Mouse (Mus musculus) embryonic facial prominence, embryonic 11.5 days (tissue): ENCODE results near the gene Tle2. TPM values are rescaled to one million over a fixed set of nuclear protein-coding genes. Genes with fewer than 3 reads are reported as not detected.

ENCODE experiments used
- ATAC-seq: fragments of 200-750 bp; cut with Nextera tagmentation; replicated peaks from 2 replicates; pipeline ENCODE4 v1.8.0; 2017; ENCODE audit warnings: low read depth; ENCODE audit not compliant: insufficient number of reproducible peaks, low FRiP score, low TSS enrichment
- DNase-seq: peaks from one replicate; pipeline ENCODE4 v3.0.0-alpha.2; 2015; ENCODE audit warnings: low spot score
- H3K27ac ChIP-seq: fragments of 300-500 bp; sonication (generic); replicated peaks from 2 replicates; pipeline ENCODE4 v1.5.1; 2014; ENCODE audit warnings: mild to moderate bottlenecking, low read depth, low read length, control low read depth
- H3K27me3 ChIP-seq: fragments of 300-500 bp; sonication (generic); 2 replicates; pipeline ENCODE4 v1.6.1; 2014; ENCODE audit warnings: mild to moderate bottlenecking, low read length, moderate library complexity, mixed read lengths; ENCODE audit not compliant: control insufficient read depth, insufficient read depth
- H3K36me3 ChIP-seq: fragments of 300-500 bp; sonication (generic); replicated peaks from 2 replicates; pipeline ENCODE4 v1.6.1; 2014; ENCODE audit warnings: low read depth, mild to moderate bottlenecking, low read length, moderate library complexity, mixed read lengths; ENCODE audit not compliant: control insufficient read depth, insufficient read depth
- H3K4me1 ChIP-seq: fragments of 300-500 bp; sonication (generic); 2 replicates; pipeline ENCODE4 v1.6.1; 2014; ENCODE audit warnings: low read length, mixed read lengths; ENCODE audit not compliant: control insufficient read depth, insufficient read depth
- H3K4me2 ChIP-seq: fragments of 300-500 bp; sonication (generic); 2 replicates; pipeline ENCODE4 v1.6.1; 2014; ENCODE audit warnings: low read depth, mild to moderate bottlenecking, control low read depth, low read length, moderate library complexity
- H3K4me3 ChIP-seq: fragments of 300-500 bp; sonication (generic); 2 replicates; pipeline ENCODE4 v1.5.1; 2014; ENCODE audit warnings: low read depth, low read length, control low read depth
- H3K9ac ChIP-seq: fragments of 300-500 bp; sonication (generic); replicated peaks from 2 replicates; pipeline ENCODE4 v1.6.1; 2014; ENCODE audit warnings: mild to moderate bottlenecking, control low read depth, low read length
- H3K9me3 ChIP-seq: fragments of 300-500 bp; sonication (generic); replicated peaks from 2 replicates; pipeline ENCODE4 v1.6.1; 2016; ENCODE audit warnings: mild to moderate bottlenecking, low read length, inconsistent platforms, mixed read lengths; ENCODE audit not compliant: control insufficient read depth
- WGBS: fragments of 180-500 bp; shearing (Covaris S2); extraction: QIAGEN DNeasy Blood & Tissue Kit; methylation state at CpG from one replicate; pipeline ENCODE4 v1.1.7; 2014; 5-methylcytosine and 5-hydroxymethylcytosine counted together
- polyA plus RNA-seq: library from polyadenylated mRNA; unstranded; fragments of >200 nt; fragmentation: Nextera tagmentation; extraction: Ambion mirVana; gene quantifications from 2 replicates; pipeline ENCODE4 v1.2.1, GENCODE M21; 2014

The Tle2 gene
- polyA plus RNA-seq, 1 experiment from 2014 or later, result 14.1 TPM

DNA sequence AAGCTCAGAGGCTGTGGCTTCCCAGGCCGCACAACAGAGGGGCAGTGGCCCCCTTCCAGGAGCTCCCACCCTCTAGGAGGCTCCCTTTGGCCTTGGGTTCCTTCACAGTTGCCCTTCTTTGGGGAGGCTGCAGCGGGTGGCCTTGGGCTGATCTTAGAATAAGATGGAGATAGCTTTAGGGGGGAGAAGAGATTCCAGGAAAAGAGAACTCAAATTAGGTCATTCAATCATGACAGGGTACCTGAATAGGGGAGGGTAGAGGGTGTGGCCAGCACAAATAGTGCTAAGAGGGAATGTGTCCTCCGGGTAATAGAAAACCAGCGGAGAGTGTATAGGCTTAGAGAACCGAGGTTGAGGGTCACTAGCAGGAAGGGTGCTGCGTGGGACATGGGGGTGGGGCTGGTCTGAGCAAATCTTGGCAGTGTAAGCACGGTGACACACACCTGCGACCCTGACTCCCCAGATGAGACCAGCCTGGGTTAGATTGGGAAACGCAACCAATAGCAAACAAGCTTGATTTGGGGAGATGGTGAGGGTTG, 2.2 kb upstream of the Tle2 start:
- ATAC-seq, result peak; percentile 3; the same call in 1 of the 2 replicates
- peaks cover 33% of the 10 kb centered on the region for H3K4me1 ChIP-seq
- peak overlapping the region; percentile 68 for H3K27ac ChIP-seq
- no peak for DNase-seq
- H3K9me3 ChIP-seq, result no peaks in the 10 kb centered on the region
- H3K9ac ChIP-seq, result peak overlapping the region; percentile 14; the same call in 1 of the 2 replicates
- peak overlapping the region; percentile 9; the same call in 1 of the 2 replicates for H3K4me3 ChIP-seq
- peaks cover 17% of the 10 kb centered on the region for H3K27me3 ChIP-seq
- H3K4me2 ChIP-seq, result peak overlapping the region; percentile 38
- WGBS, result 1% methylated on average over 9 of the region's 9 CpGs
- H3K36me3 ChIP-seq, result no peaks in the 10 kb centered on the region

GRCm38 (mm10) chr10:81572975-81573374, 1.4 kb upstream of the Tle2 start:
- Histone ChIP-seq H3K9ac (no peak overlapping the region), H3K27me3 (peaks cover 17% of the 10 kb centered on the region)
- 5% methylated on average over 9 of the region's 9 CpGs for WGBS

GRCm38 (mm10) chr10:81575208-81575631, 859 bp downstream of the Tle2 start:
- peaks cover 20% of the 10 kb centered on the region for H3K4me1 ChIP-seq

More at GRCm38 (mm10) chr10:81572975-81573374, 1.4 kb upstream of the Tle2 start:
- ATAC-seq (no peak), DNase-seq (no peak)
- Histone ChIP-seq H3K9me3 (no peaks in the 10 kb centered on the region), H3K4me2 (no peak overlapping the region), H3K4me3 (no peak overlapping the region; the same call in 1 of the 2 replicates), H3K27ac (no peak overlapping the region), H3K36me3 (no peaks in the 10 kb centered on the region), H3K4me1 (peaks cover 33% of the 10 kb centered on the region)

DNA sequence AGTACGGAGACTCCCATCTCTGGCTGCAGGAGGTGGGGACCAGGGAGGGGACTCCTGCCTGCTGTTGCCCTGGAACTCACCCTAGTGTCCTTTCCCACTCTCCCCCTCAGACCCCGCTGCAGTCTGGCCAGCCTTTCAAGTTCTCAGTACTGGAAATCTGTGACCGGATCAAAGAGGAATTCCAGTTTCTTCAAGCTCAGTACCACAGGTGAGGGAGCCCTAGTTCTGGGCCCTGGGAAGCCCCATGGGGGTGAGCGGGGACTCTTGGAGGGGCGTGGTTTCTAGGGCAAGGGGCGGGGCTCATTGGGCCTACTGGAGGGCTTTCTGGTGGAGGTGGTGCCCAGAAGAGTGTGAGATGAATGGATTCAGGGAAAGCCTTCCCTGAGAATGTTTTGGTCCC, 1.3 kb downstream of the Tle2 start:
- H3K27me3 ChIP-seq, result peaks cover 20% of the 10 kb centered on the region
- no peak for ATAC-seq
- no peak overlapping the region for H3K27ac ChIP-seq
- H3K9ac ChIP-seq, result peak overlapping the region; percentile 75
- no peak for DNase-seq
- no peaks in the 10 kb centered on the region for H3K36me3 ChIP-seq
- peaks cover 18% of the 10 kb centered on the region for H3K4me1 ChIP-seq
- H3K4me2 ChIP-seq, result peak overlapping the region; percentile 88
- 2% methylated on average over 6 of the region's 6 CpGs for WGBS
- peak overlapping the region; percentile 46 for H3K4me3 ChIP-seq
- no peaks in the 10 kb centered on the region for H3K9me3 ChIP-seq

More at GRCm38 (mm10) chr10:81575208-81575631, 859 bp downstream of the Tle2 start:
- DNase-seq (peak; percentile 55), ATAC-seq (no peak)
- Histone ChIP-seq H3K9ac (peak overlapping the region; percentile 75), H3K27ac (no peak overlapping the region), H3K36me3 (no peaks in the 10 kb centered on the region), H3K9me3 (no peaks in the 10 kb centered on the region), H3K27me3 (peaks cover 17% of the 10 kb centered on the region), H3K4me2 (peak overlapping the region; percentile 88), H3K4me3 (peak overlapping the region; percentile 46)
- WGBS, result under 1% methylated on average over 22 of the region's 30 CpGs

DNA sequence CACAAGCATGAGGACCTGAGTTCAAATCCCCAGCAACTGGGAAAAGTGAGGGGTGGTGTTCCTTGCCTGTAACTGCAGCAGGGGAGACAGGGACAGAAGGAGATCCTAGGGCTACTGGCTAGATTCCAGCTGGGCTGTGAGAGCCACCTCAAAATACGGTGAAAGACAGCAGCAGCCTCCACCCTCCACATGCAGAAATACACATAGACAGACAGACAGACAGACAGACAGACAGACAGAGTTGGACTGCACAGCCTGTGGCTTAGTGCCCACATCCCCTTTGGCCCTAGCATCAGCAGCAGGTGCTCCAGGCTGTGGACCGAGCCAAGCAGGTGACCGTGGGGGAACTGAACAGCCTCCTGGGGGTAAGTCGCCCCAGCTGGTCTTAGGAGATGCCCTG, 5.6 kb downstream of the Tle2 start:
- no peak for ATAC-seq
- no peak for DNase-seq
- no peak overlapping the region for H3K4me3 ChIP-seq
- no peak overlapping the region for H3K27ac ChIP-seq
- H3K27me3 ChIP-seq, result peaks cover 8% of the 10 kb centered on the region
- no peaks in the 10 kb centered on the region for H3K36me3 ChIP-seq
- no peak overlapping the region for H3K4me2 ChIP-seq
- H3K4me1 ChIP-seq, result 0 out of 2 replicates have a peak, but pooled peaks cover 6% of the 10 kb centered on the region
- no peak overlapping the region for H3K9ac ChIP-seq
- H3K9me3 ChIP-seq, result no peaks in the 10 kb centered on the region
- 71% methylated on average over 4 of the region's 4 CpGs for WGBS

DNA sequence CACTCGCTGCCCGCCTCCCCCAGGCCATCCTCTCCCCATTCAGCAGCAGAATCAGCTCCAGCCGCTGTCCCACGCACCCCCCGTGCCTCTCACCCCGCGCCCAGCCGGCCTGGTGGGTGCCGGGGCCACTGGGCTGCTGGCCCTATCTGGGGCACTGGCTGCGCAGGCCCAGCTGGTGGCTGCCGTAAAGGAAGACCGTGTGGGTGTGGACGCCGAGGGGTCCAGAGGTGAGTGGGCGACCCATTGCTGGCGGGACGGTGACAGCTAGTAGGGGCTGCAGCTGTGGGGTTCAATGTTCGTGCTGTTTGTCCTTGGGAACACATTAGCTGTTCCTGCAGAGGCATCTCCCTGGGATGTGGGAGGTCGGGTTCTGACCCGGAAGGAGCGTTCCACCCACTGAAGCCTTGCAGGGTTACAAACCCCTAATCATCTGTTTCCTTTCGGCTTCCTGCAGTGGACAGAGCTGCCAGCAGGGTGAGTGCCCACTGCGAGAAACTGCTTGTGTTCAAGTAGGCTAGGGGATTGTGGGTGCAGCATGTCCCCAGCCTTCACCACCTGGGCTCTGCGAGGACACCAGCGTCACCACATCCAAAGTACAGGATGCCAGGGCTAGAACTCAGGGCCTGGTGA, 6.2 kb downstream of the Tle2 start:
- no peak overlapping the region for H3K4me3 ChIP-seq
- H3K4me1 ChIP-seq, result 0 out of 2 replicates have a peak, but pooled peaks cover 6% of the 10 kb centered on the region
- H3K27ac ChIP-seq, result no peak overlapping the region
- no peak for ATAC-seq
- H3K4me2 ChIP-seq, result no peak overlapping the region; the same call in 1 of the 2 replicates
- no peak for DNase-seq
- H3K36me3 ChIP-seq, result no peaks in the 10 kb centered on the region
- peak overlapping the region; percentile 13; the same call in 1 of the 2 replicates for H3K9ac ChIP-seq
- no peaks in the 10 kb centered on the region for H3K9me3 ChIP-seq
- H3K27me3 ChIP-seq, result peaks cover 8% of the 10 kb centered on the region
- WGBS, result 44% methylated on average over 25 of the region's 25 CpGs

GRCm38 (mm10) chr10:81583347-81583746, 9.0 kb downstream of the Tle2 start:
- Histone ChIP-seq H3K27ac (no peak overlapping the region), H3K4me2 (no peak overlapping the region), H3K9ac (no peak overlapping the region), H3K4me1 (no peaks in the 10 kb centered on the region), H3K27me3 (peaks cover 8% of the 10 kb centered on the region; the same call in 1 of the 2 replicates), H3K36me3 (no peaks in the 10 kb centered on the region), H3K9me3 (no peaks in the 10 kb centered on the region), H3K4me3 (no peak overlapping the region)
- WGBS, result 54% methylated on average over 6 of the region's 6 CpGs
- DNase-seq, result no peak
- ATAC-seq, result no peak

GRCm38 (mm10) chr10:81588739-81589138, 14.4 kb downstream of the Tle2 start:
- no peak overlapping the region for H3K27ac ChIP-seq
- DNase-seq (no peak), ATAC-seq (no peak)
- no peaks in the 10 kb centered on the region for H3K4me1 ChIP-seq
- H3K9me3 ChIP-seq, result no peaks in the 10 kb centered on the region
- 67% methylated on average over 7 of the region's 7 CpGs for WGBS
- no peak overlapping the region for H3K4me3 ChIP-seq
- H3K36me3 ChIP-seq, result no peaks in the 10 kb centered on the region
- H3K4me2 ChIP-seq, result no peak overlapping the region
- H3K9ac ChIP-seq, result no peak overlapping the region
- H3K27me3 ChIP-seq, result peaks cover 6% of the 10 kb centered on the region; the same call in 1 of the 2 replicates
